Mouse (Mus musculus) lung, postnatal 14 days (tissue): Measurements from ENCODE around the gene Jmy.

Source experiments
- DNase-seq: peaks from one replicate; pipeline ENCODE4 v3.0.0; 2021

Gene Jmy

DNA sequence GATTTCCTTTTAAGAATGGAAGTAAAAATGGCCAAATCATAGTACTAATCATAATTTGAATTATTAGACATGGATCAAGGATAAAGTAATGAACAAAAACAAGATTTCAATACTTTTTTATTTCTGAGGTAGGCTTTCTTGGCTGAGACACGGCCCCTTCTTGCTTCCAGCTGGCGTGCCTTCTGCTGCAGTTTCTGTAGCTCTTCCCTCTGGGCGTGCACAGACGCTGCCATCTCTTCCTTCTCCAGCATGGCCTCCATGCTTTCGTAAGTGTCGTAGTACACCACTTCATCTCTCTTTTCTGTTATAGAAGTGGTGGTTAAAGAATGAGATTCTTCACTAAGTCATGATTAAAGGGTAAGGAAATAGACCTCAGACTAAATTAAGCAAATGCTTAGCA lies 46.3 kb downstream of the Jmy start:
- DNase-seq, result no peak

DNA sequence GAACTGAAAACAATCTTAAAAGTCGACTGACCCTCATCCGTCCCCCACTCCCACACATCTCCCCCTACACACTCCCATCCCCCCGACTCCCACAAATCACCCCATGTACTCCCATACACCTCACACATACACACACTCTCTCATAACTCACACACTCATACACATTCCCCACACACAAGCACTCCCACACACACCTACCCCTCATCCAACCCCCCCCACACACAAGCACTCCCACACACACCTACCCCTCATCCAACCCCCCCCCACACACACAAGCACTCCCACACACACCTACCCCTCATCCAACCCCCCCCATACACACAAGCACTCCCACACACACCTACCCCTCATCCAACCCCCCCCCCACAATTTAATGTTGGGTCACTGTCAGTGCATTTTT lies 59.4 kb downstream of the Jmy start:
- DNase-seq, result no peak

DNA sequence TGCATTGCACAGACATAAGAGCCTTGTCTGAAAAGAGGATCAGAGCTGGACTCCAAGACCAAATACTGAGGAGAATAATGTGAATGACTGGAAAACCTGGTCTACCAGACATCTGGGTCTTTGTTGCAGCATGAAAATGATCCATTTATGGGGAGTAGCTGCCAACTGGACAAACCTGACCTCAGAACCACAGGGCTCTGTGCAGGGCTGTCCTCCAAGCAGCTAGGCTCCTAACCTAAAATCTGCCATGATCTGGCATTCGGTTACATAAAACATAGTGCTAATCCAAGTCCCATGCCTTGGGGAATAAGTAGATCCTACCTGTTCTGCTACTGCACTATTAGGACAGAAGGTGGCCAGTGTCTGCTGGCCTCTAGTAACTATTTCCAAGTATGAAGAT lies 70.4 kb downstream of the Jmy start:
- no peak for DNase-seq

DNA sequence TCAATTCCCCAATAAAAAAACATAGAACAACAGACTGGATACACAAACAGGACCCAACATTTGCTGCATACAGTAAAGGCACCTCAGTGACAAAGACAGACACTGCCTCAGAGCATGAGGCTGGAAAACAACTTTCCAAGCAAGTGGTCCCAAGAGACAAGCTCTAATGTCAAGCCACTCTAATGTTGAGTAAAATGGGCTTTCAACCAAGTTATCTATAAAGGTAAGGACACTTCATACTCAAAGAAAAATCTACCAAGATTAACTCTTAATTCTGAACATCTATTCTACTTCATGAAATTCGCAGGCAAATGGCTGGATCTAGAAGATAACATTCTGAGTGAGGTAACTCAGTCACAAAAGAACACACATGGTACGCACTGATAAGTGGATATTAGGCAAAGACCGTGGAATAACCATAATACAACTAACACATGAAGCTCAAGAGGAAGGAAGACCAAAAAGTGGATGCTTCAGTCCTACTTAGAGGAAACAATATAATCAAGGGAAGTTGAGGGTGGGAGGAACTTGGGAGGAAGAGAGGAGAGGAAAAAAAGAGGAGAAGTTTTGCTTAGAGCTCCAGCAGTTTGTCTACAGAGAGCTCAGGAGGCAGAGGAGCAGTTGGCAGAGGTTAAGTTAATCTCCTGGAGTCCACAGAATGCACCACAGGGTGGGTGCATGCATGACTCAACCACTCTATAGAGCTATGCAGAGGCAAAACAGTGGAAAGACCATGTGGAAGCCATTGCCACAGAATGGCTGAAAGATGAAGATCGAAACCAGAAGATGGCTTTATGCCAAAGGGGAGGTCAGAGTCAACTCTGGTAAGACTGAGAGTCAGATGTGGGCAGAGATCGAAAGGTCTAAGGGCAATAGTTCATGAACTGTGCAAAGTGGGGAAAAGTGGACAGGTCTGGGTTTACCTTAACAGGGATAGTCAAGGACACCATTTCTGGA lies 71.4 kb downstream of the Jmy start:
- DNase-seq, result no peak

DNA sequence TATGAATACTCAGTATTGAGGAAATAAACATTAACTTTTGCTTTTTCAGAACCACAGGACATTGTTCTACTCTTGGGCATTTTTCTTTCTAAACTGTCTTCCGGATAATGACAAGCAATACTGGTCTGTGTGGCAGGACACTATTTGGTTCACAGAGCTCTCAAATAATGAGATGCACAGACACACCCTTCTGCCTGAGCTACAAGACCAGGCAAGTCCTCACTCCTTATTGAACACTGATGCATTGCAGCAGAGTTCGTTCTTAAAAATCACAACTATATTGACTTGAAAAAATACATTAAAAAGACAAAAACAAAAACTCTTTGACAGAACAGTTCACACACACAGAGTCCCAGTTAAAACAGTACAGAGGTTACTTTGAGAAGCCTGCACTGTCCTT lies 76.4 kb downstream of the Jmy start:
- DNase-seq, result no peak

DNA sequence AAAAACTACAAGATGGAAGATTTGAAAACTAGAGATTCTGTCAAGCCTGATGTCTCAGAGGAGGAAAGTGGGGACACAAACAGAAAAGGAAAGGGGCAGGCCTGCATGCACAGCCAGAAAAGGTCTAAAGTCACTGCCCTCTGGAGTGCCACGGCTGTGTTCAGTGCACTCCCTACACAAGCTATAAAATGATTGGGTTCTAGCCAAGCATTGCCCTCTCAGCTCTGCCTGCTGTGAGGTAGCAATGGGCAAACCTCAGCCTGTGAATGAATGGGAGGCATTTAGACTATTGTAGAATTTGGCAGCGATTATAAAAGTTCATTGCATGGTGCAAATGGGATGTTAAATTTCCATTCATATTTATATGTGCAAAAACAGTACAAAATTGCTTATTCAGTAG lies 79.8 kb downstream of the Jmy start:
- no peak for DNase-seq

DNA sequence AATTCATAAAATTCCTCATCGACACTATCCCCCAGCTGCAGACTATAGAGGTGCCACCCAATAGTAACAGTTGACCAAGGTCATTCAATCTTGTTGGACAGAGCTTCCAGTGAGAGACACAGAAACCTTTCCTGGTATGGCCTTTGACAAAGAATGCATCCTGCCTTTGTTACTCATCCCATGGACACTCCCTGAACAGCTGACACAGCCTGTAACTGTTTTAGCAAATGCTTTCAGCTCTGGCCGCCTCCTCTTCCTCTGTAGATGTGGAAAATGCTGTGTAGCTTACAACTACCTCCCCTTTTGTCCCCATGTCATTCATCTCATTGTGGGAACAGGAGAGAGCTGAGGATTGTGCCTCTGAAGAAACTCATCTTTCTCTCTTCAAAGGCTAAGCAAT lies 81.3 kb downstream of the Jmy start:
- no peak for DNase-seq

DNA sequence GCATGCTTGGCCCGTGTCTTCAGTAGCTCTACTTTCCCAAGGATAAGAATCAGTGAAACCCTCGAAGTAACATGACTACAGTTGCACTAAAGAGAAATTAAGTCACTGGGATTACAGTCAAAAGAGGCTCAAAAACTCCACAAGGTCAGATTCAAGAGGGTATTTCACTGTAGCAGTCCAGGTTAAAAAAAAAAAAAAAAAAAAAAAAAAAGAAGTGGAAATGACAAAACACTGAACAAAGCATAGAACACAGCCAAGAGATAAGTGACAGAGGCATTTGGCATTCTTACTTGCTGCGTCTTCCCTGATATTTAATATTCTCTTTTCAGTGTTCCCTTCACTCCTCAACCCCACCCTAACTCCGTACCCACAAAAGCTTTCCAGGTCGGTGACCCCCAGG lies 84.6 kb downstream of the Jmy start:
- no peak for DNase-seq

DNA sequence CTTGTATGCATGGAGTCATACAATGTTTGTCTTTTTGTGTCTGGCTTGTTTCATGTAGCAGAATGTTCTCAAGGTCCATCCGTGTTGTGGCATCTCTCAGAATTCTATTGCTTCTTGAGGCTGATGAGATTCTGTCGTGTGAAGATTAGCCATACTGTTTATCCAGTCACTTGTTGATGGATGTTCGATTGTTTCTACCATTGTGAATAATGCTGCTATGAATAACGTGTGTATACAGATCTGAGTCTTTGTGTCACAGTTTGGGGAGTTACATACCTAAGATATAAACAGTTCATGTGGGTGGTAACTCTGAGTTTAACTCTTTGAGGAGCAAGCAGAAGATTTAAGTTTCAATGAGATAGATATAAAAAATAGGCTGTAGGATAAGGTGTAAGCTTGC lies 89.3 kb downstream of the Jmy start:
- no peak for DNase-seq

DNA sequence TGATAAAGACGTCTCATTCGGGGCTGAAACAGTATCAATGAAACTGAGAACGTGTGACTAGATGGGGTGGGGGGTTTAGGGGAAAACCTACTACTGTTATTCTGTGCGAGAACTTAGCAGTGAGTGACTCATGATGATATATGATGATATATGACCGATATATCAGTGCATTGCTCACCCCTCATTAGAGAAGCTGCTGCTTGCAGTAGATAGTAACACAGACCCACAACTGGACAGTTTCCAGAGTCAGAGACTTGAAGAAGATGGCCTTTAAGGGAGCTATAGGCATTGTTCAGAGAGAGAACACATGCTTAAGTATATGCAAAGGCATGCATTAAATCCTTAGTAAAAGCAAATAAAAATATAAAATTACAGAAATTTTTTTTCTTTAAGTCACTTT lies 92.8 kb downstream of the Jmy start:
- DNase-seq, result no peak

DNA sequence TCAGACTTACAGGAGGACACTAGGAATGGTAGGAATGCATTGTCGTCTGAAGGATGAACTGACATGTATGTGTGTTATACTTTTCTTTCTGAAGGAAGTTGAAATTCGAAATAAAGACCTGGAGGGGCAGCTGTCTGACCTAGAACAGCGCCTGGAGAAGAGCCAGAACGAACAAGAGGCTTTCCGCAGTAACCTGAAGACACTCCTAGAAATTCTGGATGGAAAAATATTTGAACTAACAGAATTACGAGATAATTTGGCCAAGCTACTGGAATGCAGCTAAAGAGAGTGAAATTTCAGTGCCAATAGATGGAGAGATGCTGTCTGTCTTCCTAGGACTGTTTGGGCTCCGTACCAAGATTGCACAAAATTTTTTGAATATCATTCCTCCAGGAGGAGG lies 97.7 kb downstream of the Jmy start:
- no peak for DNase-seq

DNA sequence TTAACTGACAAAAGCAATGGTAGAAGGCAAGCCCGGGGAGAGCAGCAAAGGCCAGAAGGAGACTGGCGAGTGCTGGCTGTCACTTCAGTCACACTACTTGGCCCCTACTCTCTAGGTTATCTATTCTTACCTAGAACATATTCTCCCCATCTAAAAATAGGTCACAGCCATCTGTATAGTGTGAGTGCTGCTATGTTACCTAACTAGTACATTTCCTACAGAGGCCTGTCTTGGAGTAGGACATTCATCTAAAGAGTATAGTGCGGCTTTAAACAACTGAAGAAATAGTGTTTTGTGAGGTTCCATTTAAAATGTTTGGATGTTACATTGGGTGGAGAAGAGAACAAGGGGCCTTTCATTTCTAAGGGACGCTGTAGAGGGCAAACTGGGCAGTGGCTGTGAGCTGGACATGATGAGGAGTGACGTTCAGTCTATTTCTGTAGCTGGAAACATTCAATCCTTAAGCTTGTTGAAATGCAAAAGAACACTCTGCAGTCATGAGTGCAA lies 99.8 kb downstream of the Jmy start:
- no peak for DNase-seq

DNA sequence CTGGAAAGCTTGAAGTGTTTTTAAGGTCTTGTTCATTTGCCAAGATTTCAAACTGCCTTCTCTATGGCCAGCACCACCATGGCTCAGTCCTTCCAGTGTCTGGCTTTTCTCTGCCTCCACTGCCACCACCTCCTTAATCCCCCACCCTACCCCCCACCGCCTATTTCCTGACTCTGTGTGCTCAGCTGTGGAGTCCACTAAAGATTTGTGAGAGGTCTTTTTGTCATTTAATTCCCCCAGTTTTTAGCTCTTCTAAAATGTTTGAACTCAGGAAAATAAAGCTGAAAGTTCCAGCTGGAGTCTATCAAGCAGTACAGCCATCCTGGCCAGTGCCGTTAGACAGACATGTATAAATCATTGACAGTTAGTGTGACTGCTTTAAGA lies 110.4 kb downstream of the Jmy start:
- DNase-seq, result no peak

DNA sequence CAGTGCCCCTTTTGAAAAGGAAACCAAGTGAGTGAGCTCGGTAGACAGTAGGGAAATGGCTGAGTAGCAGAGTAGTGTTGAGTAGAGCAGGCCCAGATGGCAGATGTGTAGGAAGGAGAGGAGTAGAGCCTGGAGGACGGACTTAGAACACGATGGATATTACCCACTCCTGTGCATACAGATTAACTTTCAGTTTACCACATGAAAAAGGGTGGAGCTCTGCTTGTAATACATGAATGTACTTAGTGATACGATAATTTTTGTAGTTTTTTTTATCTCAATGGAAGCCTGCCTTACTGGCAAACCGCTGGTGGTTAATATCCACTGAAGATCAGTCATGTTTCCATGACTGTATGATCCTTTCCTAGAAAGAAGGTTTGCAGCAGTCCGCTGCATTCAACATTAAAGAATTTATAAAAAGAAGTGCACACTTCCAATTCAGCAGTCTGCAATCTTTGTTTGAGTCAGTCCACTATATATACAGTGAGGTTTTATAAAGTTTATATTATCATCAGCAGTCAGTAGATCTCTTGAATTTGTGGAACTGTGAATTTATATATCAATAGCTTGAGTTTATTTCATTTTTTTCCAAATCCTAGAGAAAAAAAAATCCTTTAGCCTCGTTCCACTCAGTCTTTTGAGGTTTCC lies 110.9 kb downstream of the Jmy start:
- no peak for DNase-seq

DNA sequence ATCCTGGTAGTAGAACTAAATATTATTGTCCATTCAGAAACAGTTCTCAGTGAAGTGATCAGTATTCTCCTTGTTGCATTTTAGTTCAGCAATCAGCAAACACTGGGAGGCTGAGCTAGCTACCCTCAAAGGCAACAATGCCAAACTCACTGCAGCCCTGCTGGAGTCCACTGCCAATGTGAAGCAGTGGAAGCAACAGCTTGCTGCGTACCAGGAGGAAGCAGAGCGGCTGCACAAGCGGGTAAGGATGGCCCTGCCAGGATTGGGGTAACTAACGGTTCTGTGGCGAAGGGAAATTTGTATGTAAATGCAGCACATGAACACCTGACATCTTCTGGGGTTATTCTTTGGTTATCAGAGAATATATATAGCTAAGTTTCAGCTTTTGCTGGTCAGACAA lies 112.2 kb downstream of the Jmy start:
- no peak for DNase-seq

DNA sequence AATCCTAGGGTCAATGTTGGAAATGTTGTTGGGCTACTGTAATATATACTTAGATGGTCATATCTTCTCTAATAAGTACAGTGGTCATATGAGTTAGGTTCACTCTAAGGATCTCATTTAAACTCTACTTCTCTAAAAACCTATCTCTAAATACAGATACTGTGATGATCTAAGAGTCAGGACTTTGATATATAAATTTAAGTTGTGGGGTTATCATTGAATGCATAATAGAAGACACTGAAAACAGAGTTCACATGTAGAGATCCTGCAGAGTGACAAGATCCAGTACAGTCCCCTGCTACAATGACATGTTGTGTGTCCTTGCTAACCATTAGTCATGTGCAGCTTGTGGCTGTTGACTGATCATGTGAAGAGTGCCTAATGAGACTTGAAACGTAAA lies 114.5 kb downstream of the Jmy start:
- DNase-seq, result no peak

DNA sequence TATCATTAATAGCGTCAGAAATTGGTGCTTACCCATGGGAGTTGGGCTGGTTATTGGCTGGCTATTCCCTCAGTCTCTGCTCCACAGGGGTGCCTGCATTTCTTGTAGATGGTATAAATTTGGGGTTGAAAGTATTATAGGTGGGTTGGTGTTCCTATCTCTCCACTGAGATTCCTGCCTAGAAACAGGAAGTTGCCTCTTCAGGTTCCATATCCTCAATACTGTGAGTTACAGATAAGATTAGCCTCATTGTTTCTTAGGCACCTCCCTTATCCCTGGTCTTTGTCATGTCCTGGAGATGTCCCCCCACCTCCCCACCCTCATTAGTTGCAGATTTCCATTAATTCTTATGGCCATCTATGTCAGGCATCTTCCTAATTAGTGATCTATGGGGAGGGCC lies 115.1 kb downstream of the Jmy start:
- no peak for DNase-seq

DNA sequence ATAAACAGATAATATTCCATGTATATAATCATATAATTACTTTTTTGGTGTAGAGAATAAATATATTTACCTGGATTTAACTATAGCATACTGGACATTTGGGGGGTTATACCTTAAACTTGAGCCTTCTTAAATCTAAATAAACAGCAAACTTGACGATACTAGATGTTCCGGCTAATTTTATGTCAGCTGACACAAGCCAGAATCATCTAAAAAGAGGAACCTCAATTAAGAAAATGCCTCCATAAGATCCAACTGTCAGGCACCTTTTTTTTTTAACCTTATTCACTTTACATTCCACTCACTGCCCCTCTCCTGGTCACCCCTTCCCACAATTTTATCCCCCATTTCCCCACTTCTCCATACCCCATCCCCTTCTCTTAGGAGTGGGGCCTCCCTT lies 116.0 kb downstream of the Jmy start:
- no peak for DNase-seq

DNA sequence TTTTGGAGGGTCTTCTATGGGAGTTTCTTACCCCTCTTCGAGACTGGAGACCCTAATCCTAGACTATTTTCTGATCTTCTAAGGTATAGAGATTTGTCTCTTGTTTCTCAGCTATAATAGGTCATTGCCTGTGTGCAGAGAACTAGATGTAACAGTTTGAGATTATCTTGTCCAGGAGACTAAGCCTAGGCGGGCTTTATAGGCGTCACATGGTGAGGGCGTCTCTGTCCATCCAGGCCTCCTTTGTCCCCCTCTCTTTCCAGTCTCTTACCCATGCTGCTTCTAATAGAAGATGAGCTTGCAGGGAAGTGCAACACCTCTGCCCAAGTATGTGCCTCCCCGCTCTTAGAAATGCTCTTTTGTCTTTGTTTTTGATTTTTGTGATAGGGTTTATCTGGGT lies 116.5 kb downstream of the Jmy start:
- no peak for DNase-seq

DNA sequence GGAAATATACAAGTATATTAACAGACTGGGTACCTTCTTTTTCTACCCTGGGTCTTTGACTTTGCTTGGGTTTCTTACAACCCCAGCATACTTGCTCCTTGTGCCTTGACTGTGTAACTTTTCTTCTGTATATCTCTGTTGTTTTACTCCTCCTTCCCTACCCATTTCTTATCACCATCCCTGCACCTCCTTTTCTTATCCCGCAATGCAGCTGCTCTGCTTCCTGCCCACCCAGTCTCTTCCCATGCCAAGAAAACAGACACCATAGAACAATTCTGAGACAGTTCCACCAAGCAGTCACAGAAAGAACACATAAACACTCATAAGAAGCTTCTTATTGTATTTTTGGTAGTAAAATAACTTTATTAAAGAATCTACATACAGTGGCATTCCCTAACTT lies 118.3 kb downstream of the Jmy start:
- no peak for DNase-seq

DNA sequence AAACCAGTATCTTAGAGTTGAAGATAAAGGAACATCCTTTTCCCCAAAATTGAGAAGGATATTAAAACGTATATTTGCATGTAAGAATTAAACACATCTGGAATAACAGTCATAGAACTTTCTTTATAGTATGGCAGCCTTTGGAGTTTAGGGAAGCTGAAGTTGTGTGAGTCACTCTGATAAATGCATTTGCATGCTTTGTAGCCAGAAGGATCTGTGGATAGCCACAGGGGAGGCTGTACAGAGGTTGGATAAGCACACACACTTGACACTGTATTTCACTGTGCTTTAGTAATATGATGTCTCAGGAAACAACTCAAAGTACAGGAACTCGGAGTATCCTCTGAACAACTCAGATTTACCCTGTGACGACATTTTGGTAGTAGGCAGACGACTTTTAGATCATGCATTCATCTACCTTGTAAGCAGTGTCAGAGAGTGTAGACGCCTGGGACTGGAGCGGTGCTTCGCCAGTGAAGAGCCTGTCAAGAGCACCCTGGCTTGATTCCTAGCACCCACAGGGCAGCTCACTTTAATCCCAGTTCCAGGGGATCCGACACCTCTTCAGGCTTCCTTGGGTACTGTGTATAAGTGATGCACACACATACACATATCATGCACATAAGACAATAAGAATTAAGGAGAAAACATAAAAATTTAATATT lies 119.1 kb downstream of the Jmy start:
- no peak for DNase-seq
